Mouse (Mus musculus): ENCODE measurements around the gene Rmnd1.

Rmnd1 gene

DNA sequence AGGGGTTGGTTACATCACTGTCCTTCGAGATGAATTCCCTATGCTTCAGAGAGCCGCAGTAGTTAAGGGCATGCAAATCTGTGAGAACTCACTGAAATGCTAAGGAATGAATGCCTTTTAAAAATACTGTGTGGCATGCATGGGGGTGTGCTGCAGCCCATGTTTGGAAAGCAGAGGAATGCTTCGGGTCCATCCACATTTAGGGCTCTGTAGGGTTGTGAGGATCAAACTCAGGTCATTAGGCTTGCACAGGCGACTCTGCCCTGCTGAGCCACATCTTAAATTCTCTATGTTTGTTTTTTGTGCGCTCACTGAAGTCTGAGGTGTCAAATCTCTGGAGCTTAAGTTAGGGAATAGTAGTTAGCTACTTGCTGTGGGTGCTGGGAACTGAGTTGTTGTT, 41.1 kb downstream of the Rmnd1 start:
- DNase-seq (ENCODE audit: low spot score): no peak

DNA sequence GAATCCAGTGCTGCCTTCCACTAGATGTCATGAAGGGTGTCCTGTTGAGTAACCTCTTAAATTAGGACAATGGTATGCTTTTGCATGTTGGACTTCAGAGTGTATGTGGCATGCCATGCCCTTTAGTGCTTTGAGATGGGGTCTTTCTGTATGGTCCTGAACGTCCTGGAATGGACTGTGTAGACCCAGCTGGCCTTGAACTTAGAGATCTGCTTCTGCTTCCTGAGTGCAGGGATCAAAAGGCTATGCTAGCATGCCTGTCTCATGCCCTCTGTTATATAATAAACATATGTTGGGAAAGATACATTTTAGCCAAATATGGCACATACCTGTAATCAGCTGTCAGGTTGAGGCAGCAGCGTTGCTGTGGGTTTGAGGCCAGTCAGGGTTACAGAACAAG, 41.6 kb downstream of the Rmnd1 start:
- DNase-seq (ENCODE audit: low spot score): no peak

DNA sequence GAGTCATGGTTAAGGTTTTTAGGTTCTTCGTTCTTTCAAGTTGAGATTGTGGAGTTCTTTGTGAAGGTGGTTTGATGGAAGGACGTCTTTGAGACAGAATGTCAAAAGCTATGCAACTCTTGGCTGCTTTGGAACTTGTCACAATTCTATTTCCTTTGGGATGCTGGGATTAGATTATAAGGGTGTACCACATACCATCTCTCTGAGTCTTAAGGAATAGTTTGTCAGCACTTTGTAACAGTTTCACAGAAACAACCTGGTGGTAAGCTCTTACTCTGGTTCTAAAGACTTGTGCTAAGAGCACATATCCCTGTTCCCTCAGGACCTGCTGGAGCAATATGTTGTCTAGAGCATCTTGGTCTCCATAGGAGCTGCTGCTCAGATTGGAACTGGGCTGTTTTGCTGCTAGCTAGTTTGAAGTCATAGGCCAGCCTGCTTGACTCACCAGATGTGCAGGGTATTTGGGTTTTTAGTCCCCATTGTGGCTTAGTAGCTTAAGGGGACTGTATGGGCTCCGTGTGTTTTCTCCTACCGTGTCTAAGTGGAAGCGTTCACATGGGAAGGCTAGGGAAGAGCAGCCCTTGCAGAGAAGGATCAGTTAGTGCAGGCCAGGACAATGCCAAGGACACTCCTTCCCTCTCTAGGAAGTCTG, 42.6 kb downstream of the Rmnd1 start:
- DNase-seq (ENCODE audit: low spot score): no peak

- DNase-seq (ENCODE audit: low spot score): no peak
These were observed 43.2 kb downstream of the Rmnd1 start for GRCm38 (mm10) chr10:4389036-4389435.

DNA sequence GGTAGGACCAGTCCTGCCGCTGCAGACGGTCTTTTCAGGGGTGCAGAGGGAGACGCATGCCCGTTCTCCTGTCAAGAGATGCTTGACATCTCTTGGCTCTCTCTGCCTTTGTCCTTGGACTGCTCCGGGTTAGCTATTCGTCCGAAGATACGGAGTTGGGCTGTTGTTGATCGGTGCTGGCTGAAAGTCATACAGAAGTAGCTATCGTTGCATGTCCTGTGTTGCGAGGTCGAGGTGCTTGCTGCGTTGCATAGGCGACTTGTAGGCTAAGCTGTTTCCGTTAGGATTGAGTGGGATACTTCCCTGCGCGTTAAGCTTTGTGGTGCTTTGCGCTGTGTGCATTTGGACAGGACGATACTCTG, 43.8 kb downstream of the Rmnd1 start:
- DNase-seq (ENCODE audit: low spot score): peak; percentile 61

DNA sequence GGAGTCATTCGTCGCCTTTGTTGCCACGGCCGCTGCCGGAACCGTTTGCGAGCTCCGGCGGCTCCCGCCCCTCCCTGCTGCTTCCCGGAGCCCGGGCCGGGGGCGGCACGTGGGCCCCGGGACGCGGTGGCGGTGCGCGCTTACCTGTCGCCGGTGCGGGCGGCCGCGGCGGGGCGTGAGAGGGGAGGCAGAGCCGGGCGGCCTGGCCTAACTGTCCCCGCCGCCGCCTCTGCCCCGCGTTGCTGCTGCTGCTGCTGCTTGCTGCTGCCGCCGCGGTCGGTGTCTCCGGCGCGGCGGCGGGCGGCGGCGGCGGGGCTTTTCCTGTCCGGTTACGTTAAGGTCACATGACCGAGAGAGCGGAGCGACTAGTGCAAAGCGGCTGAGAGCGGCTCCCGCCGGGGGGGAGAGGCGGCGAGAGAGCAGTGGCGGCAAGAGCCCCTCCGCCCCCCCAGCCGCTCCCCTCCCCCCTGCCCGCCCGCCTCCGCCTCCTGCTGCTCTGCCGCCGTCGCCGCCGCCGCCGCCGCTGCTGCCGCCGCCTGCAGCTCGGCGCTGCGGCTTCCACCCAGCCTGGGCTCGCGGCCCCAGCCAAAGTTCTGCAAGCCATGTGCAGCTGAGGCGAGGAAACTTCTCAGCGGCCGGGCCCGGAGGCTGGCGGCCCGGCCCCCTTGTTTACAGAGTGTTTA, 44.3 kb downstream of the Rmnd1 start, which contains the start of gene Zbtb2:
Gene Zbtb2 (minus strand): TSS at position 408 of the 683 bp plus-strand sequence.
- peak; percentile 76 for DNase-seq (ENCODE audit: low spot score)

GRCm38 (mm10) chr10:4386609-4387591, 45.3 kb downstream of the Rmnd1 start:
- DNase-seq (ENCODE audit: low spot score): peak; percentile 96

DNA sequence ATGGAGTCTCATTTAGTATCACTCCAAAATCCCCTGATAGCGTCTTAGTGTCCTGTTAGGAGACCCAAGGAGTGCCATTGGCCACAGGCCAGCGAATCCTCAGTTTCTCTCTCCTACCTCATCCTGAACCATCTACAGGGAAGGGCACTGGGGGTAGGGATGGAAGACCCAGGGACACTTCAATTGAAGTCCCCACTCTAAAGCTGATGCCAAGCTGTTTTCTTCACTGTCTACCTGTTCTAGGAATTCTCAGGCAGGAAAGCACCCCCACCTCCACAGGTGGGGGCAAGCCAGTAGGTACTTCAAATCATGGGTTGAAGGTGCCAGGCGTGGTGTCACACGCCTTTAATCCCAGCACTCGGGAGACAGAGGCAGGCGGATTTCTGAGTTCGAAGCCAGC, 47.9 kb downstream of the Rmnd1 start:
- DNase-seq (ENCODE audit: low spot score): no peak

- no peak for DNase-seq (ENCODE audit: low spot score)
These were observed 51.4 kb downstream of the Rmnd1 start for GRCm38 (mm10) chr10:4380748-4381147.

DNA sequence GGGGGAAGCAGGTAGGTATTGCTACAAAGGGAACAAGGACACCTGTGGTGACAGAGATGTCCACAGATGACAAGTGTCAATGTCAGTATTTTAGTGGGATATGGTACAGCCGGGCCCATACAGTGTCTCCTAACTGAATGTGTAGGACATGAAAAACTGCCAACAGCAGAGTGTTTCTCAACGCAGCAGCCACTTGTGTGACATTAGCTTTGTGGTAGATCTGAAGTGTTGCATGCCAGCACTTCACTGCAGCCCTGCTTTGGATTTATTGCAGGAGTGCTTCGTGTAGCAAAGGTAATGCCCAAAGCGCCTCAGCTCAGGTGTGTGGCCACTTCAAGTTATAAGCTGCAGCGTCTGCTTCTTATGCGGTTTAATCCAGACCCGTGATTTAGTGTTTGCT, 55.3 kb downstream of the Rmnd1 start:
- no peak for DNase-seq (ENCODE audit: low spot score)

GRCm38 (mm10) chr10:4376461-4376860, 55.7 kb downstream of the Rmnd1 start:
- DNase-seq (ENCODE audit: low spot score): no peak

DNA sequence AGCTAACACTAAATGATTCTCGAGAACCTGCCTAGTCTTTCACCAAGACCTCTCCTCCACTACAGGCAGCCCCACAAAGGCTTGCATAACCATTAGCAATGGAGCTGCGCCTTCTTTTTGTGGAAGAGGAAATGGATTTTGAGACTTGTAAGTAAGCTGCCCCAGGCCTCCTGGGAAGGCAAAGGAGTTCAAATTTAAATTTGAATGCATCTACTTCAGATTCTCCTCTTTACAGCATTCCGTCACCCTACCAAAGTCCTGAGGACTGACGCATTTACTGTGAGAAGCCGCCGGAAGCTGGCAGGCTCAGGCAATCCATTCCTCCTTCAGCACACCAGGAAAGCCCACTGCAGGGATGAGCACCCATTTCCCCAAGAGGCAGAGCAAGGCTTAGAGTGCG, 56.9 kb downstream of the Rmnd1 start:
- no peak for DNase-seq (ENCODE audit: low spot score)

GRCm38 (mm10) chr10:4374734-4375133, 57.5 kb downstream of the Rmnd1 start:
- DNase-seq (ENCODE audit: low spot score): no peak

GRCm38 (mm10) chr10:4374239-4374638, 57.9 kb downstream of the Rmnd1 start:
- DNase-seq (ENCODE audit: low spot score): no peak

GRCm38 (mm10) chr10:4373558-4373957, 58.6 kb downstream of the Rmnd1 start:
- DNase-seq (ENCODE audit: low spot score): no peak

- peak; percentile 58 for DNase-seq (ENCODE audit: low spot score)
These were observed 60.2 kb downstream of the Rmnd1 start for GRCm38 (mm10) chr10:4372011-4372410.

DNA sequence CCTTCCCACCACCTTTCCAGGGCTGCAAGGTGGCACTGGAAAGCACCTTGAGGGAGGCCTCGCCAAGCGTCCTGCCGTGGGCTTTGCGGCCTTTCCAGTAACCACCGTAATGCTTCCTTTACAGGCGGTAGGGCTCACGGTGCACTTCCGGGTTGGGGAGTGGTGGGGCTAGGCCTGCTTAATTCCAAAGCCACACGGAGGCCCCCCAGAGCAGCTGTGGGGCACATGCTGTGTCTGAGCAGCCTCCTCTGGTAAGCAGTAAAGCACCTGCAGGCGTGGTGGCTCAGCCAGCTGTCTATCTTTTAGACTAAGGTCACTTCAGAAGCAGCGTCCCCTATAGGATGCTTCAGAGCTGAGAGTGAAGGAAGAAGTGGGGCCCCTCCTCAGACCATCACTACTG, 62.1 kb downstream of the Rmnd1 start:
- DNase-seq (ENCODE audit: low spot score): no peak

GRCm38 (mm10) chr10:4364618-4365017, 67.6 kb downstream of the Rmnd1 start:
- DNase-seq (ENCODE audit: low spot score): no peak

GRCm38 (mm10) chr10:4357435-4357834, 74.8 kb downstream of the Rmnd1 start:
- DNase-seq (ENCODE audit: low spot score): no peak

- DNase-seq (ENCODE audit: low spot score): no peak
These were observed 75.5 kb downstream of the Rmnd1 start for GRCm38 (mm10) chr10:4356640-4357039.

- DNase-seq (ENCODE audit: low spot score): no peak
These were observed 76.2 kb downstream of the Rmnd1 start for GRCm38 (mm10) chr10:4355882-4356451.

Data from embryo, embryonic 10.5 days (tissue).